Mouse (Mus musculus) spleen, embryonic (tissue): ENCODE results near the gene Tmem186.

Experiments used
- CTCF ChIA-PET: fragments of 350-600 bp; sonication (Branson Sonifier 250); formaldehyde crosslinking; loops from one replicate; lab custom pipeline; 2022; lab: Charles Lee

Gene Tmem186

DNA sequence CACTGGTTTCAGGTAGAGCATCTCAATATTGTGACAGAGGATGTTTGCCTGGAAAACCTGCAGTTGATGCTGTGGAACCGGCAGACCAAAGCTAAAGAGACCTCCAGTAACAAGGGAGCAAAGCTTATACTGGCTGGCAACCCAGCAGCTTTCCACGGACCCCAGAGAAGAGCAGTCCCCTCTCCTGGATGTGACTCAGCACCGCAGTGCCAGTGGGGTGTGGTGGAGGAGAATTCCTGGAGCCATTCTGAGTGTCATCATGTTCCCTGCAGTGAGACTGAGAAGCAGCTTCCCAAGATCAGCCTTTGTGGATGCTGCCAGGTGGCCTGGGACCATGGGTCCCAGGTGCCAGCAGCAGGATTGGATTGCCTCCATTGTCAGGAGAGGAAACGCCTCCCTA is 24.5 kb downstream of the Tmem186 start:
- CTCF ChIA-PET: no interaction called here

GRCm38 (mm10) chr16:8612214-8613005 is 25.1 kb downstream of the Tmem186 start:
- CTCF ChIA-PET: interaction anchor here (0.5 kb wide), 1 partner anchor 168 kb away, joined by 3 read pairs; no protein-coding TSS in a partner anchor

DNA sequence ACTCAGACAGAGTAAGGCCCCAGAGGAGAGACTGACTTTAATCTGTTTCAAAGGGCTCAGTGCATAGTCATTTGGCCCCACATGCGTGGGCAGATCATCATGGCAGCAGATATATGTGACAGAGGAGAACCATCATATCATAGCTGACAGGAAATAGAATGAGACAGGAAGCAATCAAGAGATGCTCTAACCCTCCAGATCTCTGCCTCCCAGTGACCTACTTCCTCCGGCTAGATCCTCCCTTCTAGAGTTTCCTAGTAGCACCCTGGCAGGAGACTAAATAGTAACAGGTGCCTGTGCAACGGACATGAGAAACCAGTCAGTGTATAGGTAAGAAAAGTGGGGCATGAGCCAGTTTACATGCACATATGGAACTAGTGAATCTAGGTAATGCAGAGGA is 27.1 kb downstream of the Tmem186 start:
- CTCF ChIA-PET: no interaction called here

- CTCF ChIA-PET: no interaction called here
Measured at GRCm38 (mm10) chr16:8603789-8604188, 33.7 kb downstream of the Tmem186 start.

DNA sequence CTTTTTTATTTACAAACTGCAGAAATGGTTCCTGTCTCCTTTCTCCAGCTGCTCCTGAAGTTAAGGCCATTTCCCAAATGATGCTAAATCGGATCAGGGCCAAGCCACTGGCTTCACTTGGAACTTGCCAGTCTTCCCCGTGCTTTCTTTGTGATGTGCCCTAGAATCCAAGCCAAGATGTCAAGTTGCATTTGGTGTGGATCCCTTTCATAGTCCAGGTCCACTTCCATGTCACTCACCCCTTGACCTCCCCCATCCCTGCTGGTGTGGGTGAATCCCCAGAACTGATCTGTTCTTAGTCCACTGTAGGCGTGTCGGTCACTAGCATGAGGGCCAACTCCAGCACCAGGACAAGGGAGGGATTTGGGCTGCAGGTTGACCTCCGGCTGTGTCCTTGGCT is 40.0 kb downstream of the Tmem186 start:
- CTCF ChIA-PET: no interaction called here

- CTCF ChIA-PET: no interaction called here
Measured at GRCm38 (mm10) chr16:8596336-8596735, 41.2 kb downstream of the Tmem186 start.

GRCm38 (mm10) chr16:8595411-8595810 is 42.1 kb downstream of the Tmem186 start:
- CTCF ChIA-PET: no interaction called here

GRCm38 (mm10) chr16:8585056-8585455 is 52.5 kb downstream of the Tmem186 start:
- CTCF ChIA-PET: no interaction called here

DNA sequence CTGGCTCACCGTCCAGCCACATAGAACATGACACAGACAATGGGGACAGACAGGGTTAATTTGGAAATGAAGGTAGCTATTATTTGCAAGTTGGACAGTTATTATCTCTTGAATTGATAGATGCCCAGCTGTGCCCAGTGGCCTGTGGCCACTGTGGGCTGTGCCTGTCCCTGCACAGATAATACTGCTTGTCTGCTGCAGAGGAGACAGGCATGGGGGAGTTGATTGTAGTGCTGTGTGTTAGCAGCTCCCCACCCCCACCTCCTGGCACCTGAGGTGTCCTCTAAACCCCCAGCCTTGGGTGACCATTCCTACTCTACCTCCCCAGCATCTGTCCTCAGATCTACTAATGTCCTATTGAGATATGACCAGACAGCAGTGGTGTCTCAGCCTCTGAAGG is 53.3 kb downstream of the Tmem186 start:
- CTCF ChIA-PET: no interaction called here
